Mouse (Mus musculus): ENCODE data around the gene Gm10147. TPM values are rescaled to one million over a fixed set of nuclear protein-coding genes. Genes with fewer than 3 reads are reported as not detected.

The Gm10147 gene
- polyA plus RNA-seq (2017; shearing (Covaris generic)) = not detected

DNA sequence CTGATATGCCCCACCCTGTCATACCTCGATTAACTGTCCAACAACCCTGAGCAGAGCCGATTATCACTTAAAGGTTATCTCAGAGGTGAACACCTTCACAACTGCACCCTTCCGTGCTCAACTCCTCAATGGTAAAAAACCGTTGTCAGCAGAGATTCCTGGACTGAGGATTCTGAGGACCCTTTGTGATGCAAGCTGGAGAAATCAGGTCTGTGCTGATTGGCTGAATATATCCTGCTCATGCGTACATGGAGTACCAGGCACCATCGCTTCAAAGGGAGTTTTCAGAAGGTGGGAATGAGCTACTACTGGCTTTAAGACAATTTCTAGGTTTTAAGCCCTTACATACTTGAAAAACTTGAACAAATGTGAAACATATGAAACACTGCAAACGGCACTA lies at the start of gene Gm10147:
TSS of gene Gm10147 (minus strand) at position 101 of the 400 bp plus-strand sequence.

